Mouse (Mus musculus): ENCODE results near the gene A930002H24Rik.
"Not testable (repeated sequence)": the region's sequence is repeated elsewhere in the genome, so short reads cannot be mapped to it uniquely, and the experiment has no call there.

The A930002H24Rik gene

DNA sequence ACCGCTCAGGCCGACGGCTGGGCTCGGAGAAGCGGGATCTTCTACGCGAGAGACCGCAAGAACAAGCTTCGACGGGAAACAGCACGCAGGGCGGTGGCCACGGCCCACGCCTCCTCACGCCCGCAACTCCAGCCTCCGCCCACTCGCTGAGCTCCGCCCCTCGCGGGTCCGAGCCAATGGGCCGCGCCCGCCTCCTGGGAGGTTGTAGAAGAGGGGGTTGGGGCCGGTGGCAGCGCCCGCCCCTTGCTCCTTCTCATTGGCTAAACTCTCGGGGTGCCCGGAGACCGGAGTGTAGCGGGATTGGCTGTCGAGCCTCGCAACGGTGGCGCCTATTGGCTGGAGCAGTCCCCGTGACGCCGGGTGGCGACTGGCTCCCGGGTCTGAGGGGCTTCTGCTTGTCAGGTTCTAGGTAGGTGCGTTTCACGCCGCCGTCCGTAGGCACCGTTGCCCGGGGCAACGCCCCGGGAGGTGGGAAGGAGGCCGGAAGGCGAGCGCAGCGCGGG, at the start of gene A930002H24Rik:
Gene A930002H24Rik, minus strand, starts transcription at position 145 of the 503 bp plus-strand sequence.
- peak; percentile 99 for DNase-seq

DNA sequence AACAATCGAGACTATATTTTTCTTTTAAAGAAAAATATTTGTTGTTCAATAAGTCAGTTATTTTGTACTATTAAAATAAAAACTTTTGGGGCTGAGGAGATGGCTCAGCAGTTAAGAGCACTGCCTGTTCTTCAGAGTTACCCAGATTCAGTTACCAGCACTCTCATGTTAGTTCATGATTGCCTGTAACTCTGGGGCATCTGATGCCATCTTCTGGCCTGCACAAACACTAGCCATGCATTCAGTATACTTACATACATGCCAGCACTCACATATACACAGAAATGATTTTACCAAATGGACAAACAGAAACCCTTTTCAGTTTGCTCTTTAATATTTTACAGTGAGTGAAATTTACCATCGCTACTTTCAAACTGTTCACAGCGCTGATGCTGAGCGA, 45.7 kb upstream of the A930002H24Rik start:
- DNase-seq: no peak

DNA sequence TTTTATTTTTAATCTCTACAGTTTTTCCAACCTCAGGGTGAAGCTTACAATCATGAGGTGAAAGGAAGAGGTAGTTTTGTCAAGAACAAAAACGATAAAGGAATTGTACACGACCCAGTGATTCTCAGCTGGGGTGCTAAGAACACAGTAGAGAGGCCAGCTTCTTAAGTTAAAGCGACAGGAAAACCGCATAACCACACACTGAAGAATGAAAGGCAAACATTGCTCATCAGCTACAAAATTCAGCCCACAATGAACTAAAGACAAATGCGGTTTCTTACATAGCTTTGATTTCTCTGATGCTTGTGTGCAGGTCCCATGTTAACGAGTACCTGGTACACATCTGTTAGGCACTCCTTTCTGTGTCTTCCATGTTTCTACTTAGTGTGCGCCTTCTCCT, 33.5 kb upstream of the A930002H24Rik start:
- DNase-seq: no peak

DNA sequence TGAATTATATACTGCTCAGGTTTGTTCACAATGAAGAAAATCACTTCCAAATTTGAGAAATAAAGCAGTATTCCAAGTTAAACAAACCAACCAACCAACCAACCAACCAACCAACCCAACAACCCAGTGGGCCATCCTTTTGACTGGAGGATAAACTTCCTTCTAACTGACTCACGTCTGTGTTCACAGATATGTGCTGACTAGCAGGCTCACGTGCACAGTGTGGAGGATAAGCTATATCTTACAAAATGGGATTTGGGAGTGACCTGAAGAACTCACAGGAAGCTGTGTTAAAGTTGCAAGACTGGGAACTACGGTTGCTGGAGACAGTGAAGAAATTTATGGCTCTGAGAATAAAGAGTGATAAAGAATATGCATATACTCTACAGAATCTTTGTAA, 32.2 kb upstream of the A930002H24Rik start:
- no peak for DNase-seq

DNA sequence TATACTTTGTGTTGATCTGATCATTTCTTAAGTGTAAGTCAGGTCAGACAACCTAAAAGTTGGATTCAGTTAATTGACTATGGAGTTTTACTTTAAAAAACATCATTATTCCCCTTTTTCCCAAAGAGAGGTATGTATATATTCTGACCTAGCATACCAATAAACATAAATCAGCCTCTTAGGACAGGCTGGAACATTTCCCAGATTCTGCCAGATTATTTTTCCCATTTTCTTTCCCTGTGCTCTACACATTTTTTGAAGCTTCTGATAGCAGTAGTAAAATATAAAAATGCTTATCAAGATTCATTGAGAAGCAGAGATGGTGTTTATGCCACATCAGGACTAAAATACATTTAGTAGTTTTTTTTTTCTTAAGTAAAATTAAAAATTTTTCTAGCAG, 27.0 kb upstream of the A930002H24Rik start:
- DNase-seq: no peak

DNA sequence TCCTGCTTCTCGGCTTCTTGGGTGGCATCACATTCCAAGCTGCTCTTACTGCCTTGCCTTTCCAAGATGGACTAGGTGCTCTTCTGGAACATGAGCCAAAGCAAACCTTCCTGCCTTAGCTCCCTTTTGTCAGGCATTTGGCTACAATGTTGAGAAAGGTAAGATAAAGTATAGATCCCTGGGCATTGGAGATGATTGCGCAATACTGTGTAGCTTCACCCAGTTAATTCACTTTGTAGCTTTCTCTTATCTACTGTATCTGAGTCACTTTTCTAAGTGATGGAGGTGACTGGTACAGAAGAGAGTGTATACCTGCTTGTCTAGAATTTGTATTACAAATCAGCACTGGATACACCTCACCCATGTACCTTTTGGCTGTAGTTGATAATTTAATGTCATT, 23.4 kb upstream of the A930002H24Rik start:
- DNase-seq: no peak

DNA sequence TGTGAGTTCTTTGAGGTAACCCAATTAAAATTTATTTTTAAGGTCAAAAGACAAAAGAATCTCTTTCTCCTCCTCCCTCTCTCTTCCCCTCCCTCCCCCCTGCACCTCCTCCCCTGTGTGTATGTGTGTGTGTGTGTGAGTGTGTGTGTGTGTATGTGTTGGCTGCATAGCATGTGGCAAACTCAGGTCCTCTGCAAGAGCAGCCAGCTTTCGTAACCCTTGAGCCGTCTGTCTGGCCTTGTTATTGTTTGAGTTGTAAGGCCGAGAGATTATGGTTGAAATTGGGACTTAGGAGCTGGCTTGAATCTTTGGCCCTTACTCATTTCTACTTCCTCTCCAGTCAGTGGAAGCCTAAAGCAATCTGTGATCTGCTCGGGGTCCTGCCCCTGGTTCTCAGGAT, 16.4 kb upstream of the A930002H24Rik start:
- DNase-seq: no peak

DNA sequence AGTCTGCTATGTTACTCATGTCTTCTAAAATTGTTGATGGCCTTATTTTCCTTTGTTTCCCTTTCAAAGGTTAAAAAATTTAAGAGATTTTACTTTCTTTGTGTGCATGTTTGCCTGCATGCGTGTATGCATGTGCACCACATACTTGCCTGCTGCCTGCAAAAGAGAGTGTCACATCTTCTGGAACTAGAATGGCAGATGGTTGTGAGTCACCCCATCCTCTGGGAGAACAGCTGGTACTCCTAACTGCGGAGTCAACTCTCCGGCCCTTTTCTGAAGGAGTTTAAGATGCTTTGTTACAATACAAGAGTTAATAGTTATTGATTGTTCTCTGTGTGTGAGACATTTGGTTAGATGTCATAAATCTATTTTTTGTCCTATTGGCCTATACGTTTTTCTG, 15.3 kb upstream of the A930002H24Rik start:
- DNase-seq: no peak

DNA sequence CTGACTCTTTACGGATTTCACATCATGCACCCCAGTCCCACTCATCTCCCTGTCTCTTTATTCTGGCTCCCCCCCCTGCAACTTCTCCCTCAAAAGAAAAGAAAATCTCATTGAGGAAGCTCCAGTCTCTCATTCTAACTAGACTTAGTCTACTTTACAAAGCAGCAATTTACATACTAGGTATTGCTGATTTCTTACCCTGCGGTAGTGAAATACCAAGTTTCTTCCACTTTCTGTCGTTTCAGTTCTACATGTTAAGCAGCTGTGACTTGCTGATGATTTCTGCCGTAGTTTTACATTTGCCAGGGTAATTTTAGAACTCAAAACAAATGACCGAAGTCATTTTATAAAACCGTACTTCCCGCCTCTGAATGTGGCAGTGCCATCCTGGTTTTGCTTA, 8.2 kb upstream of the A930002H24Rik start:
- DNase-seq: no peak

DNA sequence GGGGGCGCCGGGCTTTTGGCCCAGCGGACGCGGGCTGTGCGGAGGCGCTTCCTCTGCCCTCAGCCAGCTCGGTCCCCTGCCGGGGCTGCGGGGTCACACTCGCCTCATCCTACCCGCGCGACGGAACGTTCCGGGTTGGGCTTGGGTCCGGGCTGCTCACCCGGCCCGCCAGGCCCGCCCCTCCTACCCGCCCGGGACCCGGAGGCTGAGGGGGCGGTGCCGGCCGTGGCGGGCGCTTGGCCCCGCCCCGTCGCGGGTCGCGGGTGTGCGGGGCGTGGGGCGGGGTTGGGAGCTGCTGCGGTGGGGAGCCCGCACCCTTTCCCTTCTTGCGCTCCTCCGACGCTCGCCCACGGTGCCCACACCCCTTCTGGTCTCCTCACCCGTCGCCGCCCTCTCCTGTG, 580 bp upstream of the A930002H24Rik start:
- peak; percentile 67 for DNase-seq

DNA sequence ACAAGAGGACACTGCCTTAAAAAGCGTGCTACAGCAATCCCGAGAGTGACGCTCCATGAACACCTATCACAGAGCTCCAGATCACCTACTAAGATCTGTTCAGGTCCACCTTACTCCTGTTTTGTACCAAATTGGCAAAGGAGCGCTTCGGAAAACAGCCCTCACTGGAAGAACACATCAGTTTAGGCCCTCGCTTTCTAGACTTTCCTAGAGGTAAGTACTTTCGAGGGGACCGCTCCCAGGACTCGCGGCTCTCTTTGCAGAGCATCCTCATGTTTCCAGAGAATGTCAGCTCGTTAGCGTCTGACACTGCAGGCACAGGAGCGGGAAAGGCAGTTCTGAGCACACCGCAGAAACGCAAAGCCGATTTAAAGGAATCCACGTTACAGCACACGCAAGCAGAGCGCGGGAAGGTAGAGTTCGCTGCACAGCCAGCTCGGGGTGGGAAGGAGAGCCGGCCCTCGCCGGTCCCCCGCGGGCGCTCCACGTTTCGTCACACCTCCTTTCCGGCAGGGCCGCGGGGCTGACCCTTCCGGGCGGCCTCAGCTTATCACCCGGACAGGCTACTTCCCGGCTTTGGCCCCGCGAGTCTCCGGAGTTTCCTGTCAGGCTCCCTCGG, 470 bp downstream of the A930002H24Rik start, which contains the start of gene Fer:
Gene Fer, plus strand, starts transcription at position 51 of the 619 bp plus-strand sequence.
- DNase-seq: no peak

DNA sequence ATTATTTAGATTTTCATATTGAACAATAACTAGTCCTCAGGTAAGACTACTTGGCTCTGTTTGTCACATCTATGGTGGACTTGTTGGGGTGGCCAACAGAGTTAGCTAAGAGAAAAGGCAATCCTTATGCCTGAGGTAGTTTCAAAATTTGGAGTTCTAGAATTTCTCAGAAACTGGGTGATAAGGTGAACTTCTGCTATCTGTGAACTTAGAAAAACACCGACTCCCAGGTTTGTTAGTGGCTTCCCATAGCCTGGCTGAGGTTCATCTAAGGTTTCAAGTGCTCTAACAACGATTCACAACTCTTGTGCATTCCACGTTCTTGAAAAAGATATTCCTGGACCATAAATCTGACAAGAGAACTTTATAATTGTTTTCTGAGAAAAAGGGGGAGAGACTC, 1.2 kb downstream of the A930002H24Rik start:
- DNase-seq: no peak

DNA sequence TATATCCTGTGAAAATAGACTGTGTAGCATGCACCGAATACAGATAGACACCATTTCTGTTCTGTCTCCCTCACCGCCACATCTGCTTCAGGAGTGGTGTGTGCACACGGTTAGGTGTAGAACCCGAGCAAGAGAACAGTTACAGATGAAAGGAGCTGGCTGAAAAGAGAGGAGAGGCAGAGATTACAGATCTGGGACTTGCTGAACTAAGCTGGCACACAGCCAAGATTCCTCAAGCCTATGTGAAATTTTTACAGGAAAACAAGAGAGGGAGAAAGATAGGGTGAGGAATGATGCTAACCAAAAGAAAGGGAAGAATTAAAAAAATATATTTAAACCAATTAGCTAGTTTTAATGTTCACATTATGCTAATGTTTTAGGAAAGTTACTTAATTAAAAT, 2.6 kb downstream of the A930002H24Rik start:
- DNase-seq: peak; percentile 13

DNA sequence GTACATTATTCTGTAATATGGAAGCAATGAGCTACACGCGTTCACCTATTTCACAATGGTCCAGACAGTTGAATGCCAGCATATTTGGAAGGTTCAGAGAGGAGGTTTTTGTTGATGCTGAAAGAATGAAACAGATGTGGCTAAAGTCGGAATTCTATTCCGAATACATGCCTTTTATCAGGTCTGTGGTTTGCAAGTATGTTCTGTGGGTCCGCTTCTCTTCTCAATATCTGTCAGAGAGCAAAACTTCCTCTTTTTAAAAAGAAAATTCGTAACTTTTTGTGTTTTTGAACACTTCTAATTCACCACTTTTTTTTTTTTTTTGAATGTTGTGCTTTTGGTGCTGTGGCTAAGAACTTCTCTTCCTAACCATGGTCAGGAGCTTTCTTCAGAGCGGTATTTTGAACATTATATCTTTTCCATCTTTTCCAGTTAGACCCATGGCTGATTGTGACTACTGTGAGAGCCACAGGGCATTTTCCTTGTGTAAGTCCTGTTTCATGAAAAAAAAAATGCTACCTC, 6.5 kb downstream of the A930002H24Rik start:
- DNase-seq: no peak

DNA sequence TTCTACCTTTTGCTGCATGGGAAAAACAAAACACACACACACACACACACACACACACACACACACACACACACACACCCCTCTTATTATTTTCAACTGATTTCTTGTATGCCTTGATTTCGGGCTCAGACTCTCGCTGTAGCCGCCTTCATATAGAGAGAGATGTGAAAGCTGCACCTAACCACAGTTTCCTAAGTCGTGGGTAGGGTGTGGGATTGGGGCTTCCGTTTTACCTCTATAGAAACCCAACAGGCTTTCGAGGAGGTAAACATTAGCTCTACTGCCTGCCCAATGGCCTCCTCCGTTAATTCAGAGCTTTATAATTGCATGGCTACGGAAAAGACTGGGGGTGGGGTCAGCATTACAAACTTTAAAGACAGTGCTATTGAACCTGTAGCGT, 13.6 kb downstream of the A930002H24Rik start:
- DNase-seq: no peak

DNA sequence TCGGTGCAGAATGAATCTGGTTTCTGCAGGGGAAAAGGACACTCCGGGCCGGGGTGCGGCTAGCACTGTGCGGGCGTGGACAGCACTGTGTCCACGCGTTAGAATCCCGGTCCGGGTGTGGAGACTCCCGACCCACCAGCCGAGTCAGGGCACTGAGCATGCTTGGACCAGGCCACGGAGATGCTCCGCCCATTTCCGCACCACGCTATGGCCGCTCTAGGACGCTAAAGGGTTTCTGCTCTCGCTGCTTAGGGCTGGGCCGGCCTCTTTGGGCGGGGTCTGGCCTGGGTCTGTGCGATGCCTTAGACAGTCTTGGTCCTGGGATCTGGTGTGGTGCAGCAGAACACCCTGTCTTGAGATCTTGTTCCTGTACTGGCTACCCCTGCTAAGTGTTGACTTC, 14.0 kb downstream of the A930002H24Rik start:
- peak; percentile 89 for DNase-seq

DNA sequence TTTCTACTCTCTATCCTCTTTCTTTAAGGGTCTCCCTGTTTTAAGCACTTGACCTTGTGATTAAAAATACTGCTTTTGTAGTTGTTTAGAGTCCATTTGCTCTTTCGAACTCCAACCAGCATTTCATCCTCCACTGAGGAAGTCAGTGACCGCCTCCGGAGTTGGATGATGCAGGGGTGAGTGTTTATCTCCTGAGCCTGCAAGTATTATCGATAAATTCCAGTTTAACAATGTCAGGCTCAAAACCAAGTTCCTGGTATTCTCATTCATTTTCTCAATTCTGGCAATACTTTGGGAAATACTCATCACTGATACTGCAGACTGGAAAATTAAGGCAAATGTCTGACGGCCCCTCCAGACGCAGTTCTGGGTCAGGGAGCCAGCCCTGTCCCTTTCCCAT, 14.4 kb downstream of the A930002H24Rik start:
- peak; percentile 13 for DNase-seq

DNA sequence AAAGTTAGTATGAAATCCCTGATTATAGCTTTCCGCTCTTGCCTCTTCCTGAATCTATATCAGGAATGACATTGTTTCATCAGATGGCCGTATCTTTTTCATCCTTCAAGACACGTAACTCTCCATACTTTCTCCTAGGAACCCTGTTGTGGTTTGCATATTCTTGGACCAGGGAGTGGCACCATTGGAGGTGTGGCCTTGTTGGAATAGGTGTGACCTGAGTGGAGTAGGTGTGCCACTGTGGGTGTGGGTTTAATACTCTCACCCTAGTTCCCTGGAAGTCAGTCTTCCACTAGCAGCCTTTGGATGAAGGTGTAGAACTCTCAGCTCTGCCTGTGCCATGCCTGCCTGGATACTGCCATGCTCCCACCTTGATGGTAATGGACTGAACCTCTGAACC, 17.8 kb downstream of the A930002H24Rik start:
- DNase-seq: not testable (repeated sequence)

DNA sequence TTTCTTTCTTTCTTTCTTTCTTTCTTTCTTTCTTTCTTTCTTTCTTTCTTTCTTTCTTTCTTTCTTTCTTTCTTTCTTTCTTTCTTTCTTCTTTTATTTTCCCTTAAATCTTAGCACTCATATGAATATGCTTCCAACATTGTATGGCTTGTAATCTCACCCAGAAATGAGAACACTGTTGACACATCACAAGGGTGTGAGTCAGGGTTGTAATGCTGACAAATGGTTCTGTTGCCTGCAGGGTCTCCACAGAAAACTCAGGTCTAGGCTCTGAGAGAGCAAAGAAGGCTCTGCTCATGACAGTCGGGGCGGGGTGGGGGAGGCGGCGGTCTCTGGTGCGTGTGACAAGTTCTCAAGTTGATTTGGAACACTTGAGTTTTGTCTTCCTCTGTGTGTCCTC, 18.7 kb downstream of the A930002H24Rik start:
- DNase-seq: no peak

DNA sequence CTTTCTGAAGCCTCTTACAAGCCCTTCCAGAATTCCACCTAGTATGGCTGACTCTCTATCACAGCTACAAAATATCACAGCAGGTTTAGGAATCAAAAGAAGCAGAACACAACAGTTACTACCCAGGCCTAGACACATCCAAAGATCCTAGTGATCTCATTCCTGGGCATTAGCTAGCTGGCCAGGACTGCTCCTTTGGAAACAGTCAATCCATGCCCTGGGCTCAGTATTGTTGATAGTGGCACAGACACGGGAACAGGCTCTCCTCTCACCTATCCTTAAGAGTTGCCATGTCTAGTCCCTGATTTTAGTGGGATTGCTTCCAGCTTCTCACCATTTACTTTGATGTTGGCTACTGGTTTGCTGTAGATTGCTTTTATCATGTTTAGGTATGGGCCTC, 21.4 kb downstream of the A930002H24Rik start:
- DNase-seq: no peak

DNA sequence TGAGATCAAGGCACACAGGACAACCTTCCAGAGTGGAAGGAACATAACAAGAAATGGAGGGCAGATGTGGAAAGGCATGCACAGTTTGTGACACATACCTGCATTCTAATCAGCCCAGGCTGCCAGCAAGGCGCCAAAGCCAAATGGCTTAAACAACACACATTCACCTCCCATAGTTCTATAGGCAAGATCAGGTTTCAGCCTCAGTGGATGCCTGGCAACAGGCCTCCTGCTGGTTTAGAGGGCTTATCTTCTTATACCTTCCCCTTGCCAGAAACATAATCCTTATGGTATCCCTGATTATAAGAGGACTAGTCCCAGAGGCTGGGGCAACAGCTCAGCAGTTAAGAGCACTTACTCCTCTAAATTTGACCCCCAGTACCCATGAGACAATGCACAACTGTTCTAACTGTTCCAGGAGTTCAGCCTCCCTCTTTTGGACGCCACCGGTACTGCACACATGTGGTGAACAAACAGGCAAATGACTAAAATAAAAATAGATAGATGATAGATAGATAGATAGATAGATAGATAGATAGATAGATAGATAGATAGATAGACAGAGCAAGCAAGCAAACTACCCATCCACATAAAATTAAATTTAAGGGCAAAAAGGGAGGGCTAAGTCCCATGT, 23.8 kb downstream of the A930002H24Rik start:
- no peak for DNase-seq

DNA sequence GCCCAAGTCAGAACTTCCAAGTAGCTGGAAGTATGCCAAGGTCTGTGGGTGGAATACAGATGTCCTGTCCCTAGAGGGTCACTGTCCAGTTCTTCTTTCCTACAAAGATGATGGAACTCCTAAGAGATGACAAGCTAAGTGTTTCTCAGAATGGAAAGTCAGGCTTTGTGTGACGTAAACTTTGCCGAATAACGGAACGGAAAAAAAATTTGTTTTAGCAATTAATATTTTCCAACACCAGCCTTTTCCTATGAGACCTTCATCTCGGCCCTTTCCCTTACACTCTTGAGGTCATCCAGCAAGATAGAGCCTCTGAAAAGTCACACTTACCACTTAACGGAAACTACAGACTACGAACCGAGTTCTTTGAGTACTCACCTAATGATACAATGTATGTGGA, 25.4 kb downstream of the A930002H24Rik start:
- no peak for DNase-seq

DNA sequence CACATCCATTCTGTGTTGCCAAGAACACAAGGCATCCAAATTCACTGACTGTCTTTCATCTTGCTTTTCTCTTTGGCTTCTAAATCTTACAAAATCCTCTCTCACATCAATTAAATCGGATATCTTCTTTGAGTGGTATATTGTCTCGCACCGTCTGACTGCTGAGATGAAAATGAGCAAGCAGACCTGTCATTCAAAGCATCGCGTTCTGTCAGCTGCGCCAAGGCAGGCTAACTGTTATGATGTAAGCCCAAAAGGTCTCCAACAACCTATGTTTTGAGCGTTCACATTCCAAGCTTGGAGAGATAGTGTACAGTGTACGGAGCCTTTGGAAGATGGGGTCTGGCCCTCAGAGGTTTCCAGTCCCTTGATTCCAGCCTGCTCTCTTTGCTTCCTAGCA, 26.9 kb downstream of the A930002H24Rik start:
- no peak for DNase-seq

DNA sequence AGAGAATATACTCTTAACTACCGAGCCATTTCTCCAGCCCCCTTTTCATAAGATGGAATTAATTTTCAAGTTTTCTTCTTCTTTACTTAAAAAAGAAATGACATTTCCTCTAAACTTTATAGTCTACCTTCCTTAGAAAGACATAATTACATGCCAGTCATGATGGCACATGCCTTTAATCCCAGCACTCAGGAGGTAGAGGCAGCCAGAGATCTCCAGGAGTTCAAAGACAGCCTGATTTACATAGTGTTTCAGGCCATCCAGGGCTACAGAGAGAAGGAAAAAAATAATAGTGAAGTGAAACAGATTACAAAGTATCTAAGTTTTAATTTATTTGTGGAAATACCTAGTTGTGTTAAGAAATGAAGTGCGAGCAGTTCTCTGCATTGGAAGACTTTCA, 27.4 kb downstream of the A930002H24Rik start:
- DNase-seq: no peak

All from liver (tissue).